Mouse (Mus musculus): Measurements from ENCODE around the gene Bet1l.

- TF ChIP-seq CTCF (conservative IDR thresholded peaks at IDR 0.05; ENCODE audit: low read length): no peak
- no peak for TF ChIP-seq POU5F1 (IDR thresholded peaks at IDR 0.05; ENCODE audit: borderline replicate concordance, low read length)
Measured at GRCm38 (mm10) chr7:140894031-140894430, 36.7 kb upstream of the Bet1l start.

Measured in E14TG2a.4 (cell line).